Mouse (Mus musculus): ENCODE measurements around the gene Ddx39b. TPM values are rescaled to one million over a fixed set of nuclear protein-coding genes. Genes with fewer than 3 reads are reported as not detected.

The Ddx39b gene
- total and polyA plus RNA-seq, 2 experiments from 2014 or later = 336 to 382 TPM

DNA sequence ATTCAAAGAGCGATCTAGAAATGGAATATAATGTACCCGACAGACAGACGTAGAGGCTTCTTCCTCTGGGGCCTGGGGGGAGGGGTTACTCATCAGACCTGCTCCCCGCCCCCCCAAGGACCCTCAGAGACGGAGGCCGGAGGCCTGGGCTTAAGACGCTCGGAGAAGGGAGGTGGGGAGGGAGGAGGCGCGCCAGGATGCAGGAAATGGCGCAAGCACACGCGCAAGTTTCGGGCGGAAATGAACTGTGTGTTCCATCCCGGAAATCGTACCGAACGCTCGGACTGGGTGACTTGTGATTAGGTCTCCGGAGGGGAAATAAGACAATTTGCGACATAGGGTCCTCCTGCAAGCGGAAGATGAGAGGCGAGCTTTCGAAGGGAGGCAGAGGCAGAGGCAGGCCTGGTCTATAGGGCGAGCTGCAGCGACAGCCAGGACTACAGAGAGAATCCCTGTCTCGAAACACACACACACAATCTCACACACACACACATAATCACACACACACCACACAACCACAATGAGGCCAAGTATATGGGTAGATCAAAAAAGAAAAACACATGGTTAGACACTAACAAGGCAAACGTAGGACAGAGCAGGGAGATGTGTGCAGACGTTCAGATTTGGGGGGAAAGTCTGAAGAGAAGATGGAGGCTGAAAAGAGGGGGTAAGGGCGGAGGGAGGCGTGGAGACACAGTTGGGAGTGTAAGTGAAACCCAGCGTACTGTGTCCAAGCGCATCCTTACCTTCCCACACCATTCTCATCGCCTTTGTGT is 5.7 kb upstream of the Ddx39b start, which contains the start of gene Nfkbil1:
TSS of gene Nfkbil1 (minus strand) at position 179 of the 776 bp plus-strand sequence.
- Histone ChIP-seq H3K4me3 (ENCODE audit: low read depth, low read length) (peak within 1 kb of the TSS; percentile 52), H3K27ac (ENCODE audit: low read depth, low read length) (peak within 1 kb of the TSS; percentile 91), H3K4me1 (ENCODE audit: insufficient read depth) (peaks cover 9% of the 10 kb centered on the region), H3K9ac (peak within 1 kb of the TSS; percentile 57), H3K36me3 (ENCODE audit: insufficient read depth) (peaks cover 6% of the 10 kb centered on the region), H3K9me3 (ENCODE audit: low read length) (no peaks in the 10 kb centered on the region), H3K4me2 (ENCODE audit: low read depth) (peak within 1 kb of the TSS; percentile 95), H3K27me3 (ENCODE audit: insufficient read depth, low read length) (no peaks in the 10 kb centered on the region)
- WGBS = 2% methylated on average over 35 of the region's 35 CpGs
- peak; percentile 86 for ATAC-seq
- TF ChIP-seq CTCF (IDR thresholded peaks at IDR 0.05; ENCODE audit: low read depth) = no peak
- DNase-seq = peak; percentile 96

DNA sequence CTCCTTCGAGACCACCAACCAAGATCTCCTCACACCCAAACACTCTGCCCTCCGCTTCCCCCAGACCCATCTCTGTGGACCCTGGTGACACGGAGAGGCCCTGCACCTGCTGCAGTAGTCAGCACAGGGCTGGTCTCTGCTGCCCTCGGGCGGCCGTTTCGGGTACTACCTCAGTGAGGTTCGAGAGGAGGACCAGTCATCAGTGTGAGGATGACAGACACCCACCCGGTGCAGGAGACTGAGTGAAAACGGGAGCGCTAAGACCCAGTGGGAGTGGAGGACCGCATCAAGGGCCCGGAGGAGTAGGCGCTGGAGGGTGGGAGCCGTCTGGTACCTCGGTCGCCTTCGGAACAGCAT is 5.2 kb upstream of the Ddx39b start:
- peak; percentile 99 for TF ChIP-seq CTCF (IDR thresholded peaks at IDR 0.05; ENCODE audit: low read depth)
- H3K4me2 ChIP-seq (ENCODE audit: low read depth) = peak overlapping the region; percentile 95
- peaks cover under 1% of the 10 kb centered on the region for H3K36me3 ChIP-seq (ENCODE audit: insufficient read depth)
- H3K4me3 ChIP-seq (ENCODE audit: low read depth, low read length) = peak overlapping the region; percentile 52
- peak; percentile 84 for ATAC-seq
- DNase-seq = peak; percentile 98
- no peaks in the 10 kb centered on the region for H3K9me3 ChIP-seq (ENCODE audit: low read length)
- H3K9ac ChIP-seq = peak overlapping the region; percentile 57
- H3K4me1 ChIP-seq (ENCODE audit: insufficient read depth) = peaks cover 10% of the 10 kb centered on the region
- no peaks in the 10 kb centered on the region for H3K27me3 ChIP-seq (ENCODE audit: insufficient read depth, low read length)
- under 1% methylated on average over 18 of the region's 18 CpGs for WGBS
- H3K27ac ChIP-seq (ENCODE audit: low read depth, low read length) = peak overlapping the region; percentile 91

DNA sequence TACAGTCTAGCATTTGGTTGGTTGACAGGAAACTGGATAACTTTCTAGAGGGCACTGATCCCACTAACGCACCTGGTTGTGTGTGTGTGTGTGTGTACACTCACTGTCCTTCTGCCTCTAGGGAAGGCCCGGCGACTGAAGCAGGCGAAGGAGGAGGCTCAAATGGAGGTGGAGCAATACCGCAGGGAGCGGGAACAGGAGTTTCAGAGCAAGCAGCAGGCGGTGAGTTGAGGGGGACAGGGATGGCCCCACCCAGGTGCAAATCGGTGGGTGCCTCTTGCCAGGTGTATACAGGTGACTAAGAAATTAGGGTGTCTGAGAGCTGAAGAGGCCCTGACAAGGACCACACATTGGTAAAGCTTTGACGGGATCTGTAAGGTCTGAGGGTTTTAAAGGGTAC is 4.5 kb upstream of the Ddx39b start:
- peak overlapping the region; percentile 91 for H3K27ac ChIP-seq (ENCODE audit: low read depth, low read length)
- peak overlapping the region; percentile 52 for H3K4me3 ChIP-seq (ENCODE audit: low read depth, low read length)
- no peaks in the 10 kb centered on the region for H3K36me3 ChIP-seq (ENCODE audit: insufficient read depth)
- H3K9ac ChIP-seq = peak overlapping the region; percentile 57
- ATAC-seq (no peak), DNase-seq (no peak)
- 78% methylated on average over 9 of the region's 9 CpGs for WGBS
- TF ChIP-seq CTCF (IDR thresholded peaks at IDR 0.05; ENCODE audit: low read depth) = no peak
- H3K9me3 ChIP-seq (ENCODE audit: low read length) = no peaks in the 10 kb centered on the region
- peaks cover 10% of the 10 kb centered on the region for H3K4me1 ChIP-seq (ENCODE audit: insufficient read depth)
- peak overlapping the region; percentile 95 for H3K4me2 ChIP-seq (ENCODE audit: low read depth)
- no peaks in the 10 kb centered on the region for H3K27me3 ChIP-seq (ENCODE audit: insufficient read depth, low read length)

DNA sequence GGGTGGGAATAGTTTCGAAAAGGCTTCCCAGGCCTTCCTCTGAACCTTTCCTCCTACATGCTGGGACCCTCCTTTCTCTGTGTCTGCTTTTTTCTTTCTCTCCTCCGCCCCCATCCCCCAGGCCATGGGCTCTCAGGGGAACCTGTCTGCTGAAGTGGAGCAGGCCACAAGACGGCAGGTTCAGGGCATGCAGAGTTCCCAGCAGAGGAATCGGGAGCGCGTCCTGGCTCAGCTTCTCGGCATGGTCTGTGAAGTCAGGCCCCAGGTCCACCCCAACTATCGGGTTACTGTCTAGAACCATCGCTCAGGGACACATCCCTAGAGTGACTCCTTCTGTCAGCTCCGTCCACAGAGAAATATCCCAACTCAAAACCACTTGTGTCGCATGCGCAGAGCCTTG is 4.0 kb upstream of the Ddx39b start:
- Histone ChIP-seq H3K9ac (no peak overlapping the region), H3K4me2 (ENCODE audit: low read depth) (peak overlapping the region; percentile 95; the same call in 1 of the 2 replicates)

DNA sequence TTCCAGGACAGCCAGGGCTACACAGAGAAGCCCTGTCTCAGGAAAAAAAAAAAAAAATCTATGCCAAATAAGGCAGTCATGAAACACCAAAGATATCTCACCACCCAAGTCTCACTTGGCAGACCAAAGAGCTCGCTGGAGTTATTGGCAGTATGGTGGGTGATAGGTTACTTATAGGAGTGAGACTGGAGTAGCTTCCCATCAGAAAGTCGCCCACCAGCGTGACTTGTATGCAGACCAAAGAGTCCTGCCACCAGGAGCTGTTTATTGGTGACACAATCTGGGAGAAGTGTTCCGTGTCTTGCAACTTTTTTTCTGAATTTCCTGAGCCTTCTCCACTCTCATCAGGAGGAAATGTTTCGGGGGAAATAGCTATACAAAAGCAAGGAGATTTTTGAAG is 1.8 kb upstream of the Ddx39b start:
- DNase-seq = no peak
- 82% methylated on average over 5 of the region's 5 CpGs for WGBS
- no peak overlapping the region for H3K4me3 ChIP-seq (ENCODE audit: low read depth, low read length)
- H3K36me3 ChIP-seq (ENCODE audit: insufficient read depth) = peaks cover 8% of the 10 kb centered on the region
- no peak for ATAC-seq
- no peak for TF ChIP-seq CTCF (IDR thresholded peaks at IDR 0.05; ENCODE audit: low read depth)
- H3K4me1 ChIP-seq (ENCODE audit: insufficient read depth) = peaks cover 8% of the 10 kb centered on the region
- H3K4me2 ChIP-seq (ENCODE audit: low read depth) = no peak overlapping the region
- H3K27me3 ChIP-seq (ENCODE audit: insufficient read depth, low read length) = no peaks in the 10 kb centered on the region
- H3K27ac ChIP-seq (ENCODE audit: low read depth, low read length) = 0 out of 2 replicates have a peak overlapping the region, but pooled peaks have one; percentile 100
- H3K9me3 ChIP-seq (ENCODE audit: low read length) = no peaks in the 10 kb centered on the region
- no peak overlapping the region for H3K9ac ChIP-seq

More for the DNA sequence above, 4.0 kb upstream of the Ddx39b start:
- H3K4me1 ChIP-seq (ENCODE audit: insufficient read depth) = peaks cover 10% of the 10 kb centered on the region
- no peak for TF ChIP-seq CTCF (IDR thresholded peaks at IDR 0.05; ENCODE audit: low read depth)
- no peaks in the 10 kb centered on the region for H3K36me3 ChIP-seq (ENCODE audit: insufficient read depth)
- 89% methylated on average over 12 of the region's 12 CpGs for WGBS
- H3K9me3 ChIP-seq (ENCODE audit: low read length) = no peaks in the 10 kb centered on the region
- DNase-seq = no peak
- H3K4me3 ChIP-seq (ENCODE audit: low read depth, low read length) = no peak overlapping the region
- no peaks in the 10 kb centered on the region for H3K27me3 ChIP-seq (ENCODE audit: insufficient read depth, low read length)
- ATAC-seq = no peak
- H3K27ac ChIP-seq (ENCODE audit: low read depth, low read length) = no peak overlapping the region

DNA sequence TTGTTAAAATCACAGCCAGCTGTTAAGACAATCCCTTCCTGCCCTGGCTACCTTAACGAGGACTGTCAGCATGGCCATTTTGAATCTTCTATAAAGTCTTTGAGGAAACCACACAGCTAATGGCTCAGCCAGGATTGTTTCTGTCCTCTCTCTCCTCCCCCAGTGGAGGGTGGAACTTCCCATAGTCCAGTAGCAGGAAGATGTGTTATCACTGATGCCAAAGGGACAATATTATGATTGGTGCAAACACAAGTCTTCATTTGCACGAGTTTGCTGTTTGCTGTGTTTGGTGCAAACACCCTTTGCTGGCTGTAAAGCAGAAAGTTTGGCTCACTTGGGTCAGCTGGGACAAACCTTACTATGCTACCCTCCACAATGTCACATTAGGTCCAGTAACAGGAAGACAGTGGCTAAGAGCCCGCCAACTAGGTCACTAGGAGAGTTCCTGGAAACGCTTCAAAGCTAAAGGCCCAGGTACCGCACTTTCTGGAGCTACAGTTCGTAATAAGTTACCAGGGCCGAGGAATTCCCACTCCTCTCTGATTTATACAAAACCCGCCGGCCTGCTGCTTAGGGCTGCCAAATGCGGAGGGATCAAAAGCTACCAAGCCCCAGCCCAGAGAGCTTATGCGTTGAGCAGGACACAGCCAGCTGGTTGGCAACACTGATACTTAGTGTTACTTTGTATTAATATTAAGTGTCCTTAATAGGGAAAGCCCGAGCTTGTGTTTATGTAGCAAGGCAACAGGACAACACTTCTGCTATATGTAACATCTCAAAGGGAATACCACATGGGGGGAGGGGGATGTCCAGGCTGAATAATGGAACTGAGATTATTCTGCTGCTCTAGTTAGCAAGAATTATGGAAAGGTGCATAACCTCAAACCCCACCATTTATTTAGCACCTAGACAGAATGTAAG is 902 bp upstream of the Ddx39b start:
- Histone ChIP-seq H3K4me3 (ENCODE audit: low read depth, low read length) (peak overlapping the region; percentile 98), H3K4me2 (ENCODE audit: low read depth) (peak overlapping the region; percentile 83), H3K9me3 (ENCODE audit: low read length) (no peaks in the 10 kb centered on the region), H3K36me3 (ENCODE audit: insufficient read depth) (peaks cover 18% of the 10 kb centered on the region), H3K4me1 (ENCODE audit: insufficient read depth) (peaks cover 5% of the 10 kb centered on the region), H3K9ac (peak overlapping the region; percentile 100), H3K27me3 (ENCODE audit: insufficient read depth, low read length) (no peaks in the 10 kb centered on the region), H3K27ac (ENCODE audit: low read depth, low read length) (peak overlapping the region; percentile 100)
- WGBS = 23% methylated on average over 12 of the region's 12 CpGs
- TF ChIP-seq CTCF (IDR thresholded peaks at IDR 0.05; ENCODE audit: low read depth) = no peak
- DNase-seq = no peak
- no peak for ATAC-seq
